Mouse (Mus musculus): Measurements from ENCODE around the gene Vangl2. TPM values are rescaled to one million over a fixed set of nuclear protein-coding genes. Genes with fewer than 3 reads are reported as not detected.
"Not testable (repeated sequence)": the region's sequence is repeated elsewhere in the genome, so short reads cannot be mapped to it uniquely, and the experiment has no call there.

The Vangl2 gene
- total RNA-seq, 1 experiment from 2014 or later, result 3.2 TPM

DNA sequence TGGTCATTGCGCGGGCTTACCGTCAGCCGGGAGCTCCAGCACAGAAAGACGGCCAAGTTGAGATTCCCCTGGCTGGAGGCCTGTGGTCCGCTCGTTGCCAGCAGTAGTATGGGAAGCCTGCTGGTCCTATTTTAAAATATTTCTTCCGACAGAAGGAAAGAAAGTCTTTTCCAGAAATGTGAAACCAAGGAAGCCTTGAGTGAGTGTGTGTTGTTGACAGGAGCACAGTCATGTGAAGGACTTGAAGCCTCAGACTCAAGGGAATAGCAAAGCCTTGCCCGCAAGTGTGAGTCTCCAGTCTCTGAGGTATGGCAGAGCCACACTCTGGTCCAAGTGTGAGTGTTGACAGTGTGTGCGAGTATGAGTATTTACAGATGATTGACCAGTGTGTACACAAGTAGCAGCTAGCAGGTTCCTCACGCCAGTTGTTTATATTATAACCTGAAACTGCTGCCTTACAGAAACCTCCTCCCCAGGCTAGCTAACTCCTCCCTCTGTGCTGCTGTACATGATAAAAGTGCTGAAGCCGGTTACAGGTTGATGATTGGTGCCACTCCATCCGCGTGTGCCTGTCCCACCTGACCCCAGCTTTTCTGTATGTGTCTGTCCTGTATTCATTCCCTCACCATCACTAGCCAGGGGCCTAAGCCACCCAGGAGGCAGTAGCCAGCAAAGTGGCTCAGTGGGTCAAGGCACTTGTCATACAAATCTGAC, 51.3 kb downstream of the Vangl2 start:
- no peak for ATAC-seq (replicated peaks; ENCODE audit: low read depth, poor library complexity, severe bottlenecking)

DNA sequence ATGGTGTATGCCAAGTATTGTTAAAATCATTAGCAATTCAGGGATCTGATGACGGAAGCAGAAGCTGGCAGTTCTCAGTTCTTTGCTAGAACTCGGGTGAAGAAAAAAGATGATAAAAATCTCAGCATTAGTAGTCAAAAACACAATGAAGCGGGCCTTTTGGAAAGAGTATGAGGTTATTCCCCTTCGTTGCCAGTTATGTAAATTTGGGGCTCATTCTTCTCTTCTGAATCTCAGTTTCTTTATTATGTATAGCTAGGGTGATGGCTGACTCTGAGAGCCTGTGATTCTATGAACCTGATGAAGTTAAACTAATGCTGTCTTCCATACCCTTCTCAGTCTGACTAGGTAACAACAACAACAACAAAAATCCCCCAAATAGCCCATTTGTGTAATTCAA, 52.4 kb downstream of the Vangl2 start:
- ATAC-seq (replicated peaks; ENCODE audit: low read depth, poor library complexity, severe bottlenecking), result no peak

DNA sequence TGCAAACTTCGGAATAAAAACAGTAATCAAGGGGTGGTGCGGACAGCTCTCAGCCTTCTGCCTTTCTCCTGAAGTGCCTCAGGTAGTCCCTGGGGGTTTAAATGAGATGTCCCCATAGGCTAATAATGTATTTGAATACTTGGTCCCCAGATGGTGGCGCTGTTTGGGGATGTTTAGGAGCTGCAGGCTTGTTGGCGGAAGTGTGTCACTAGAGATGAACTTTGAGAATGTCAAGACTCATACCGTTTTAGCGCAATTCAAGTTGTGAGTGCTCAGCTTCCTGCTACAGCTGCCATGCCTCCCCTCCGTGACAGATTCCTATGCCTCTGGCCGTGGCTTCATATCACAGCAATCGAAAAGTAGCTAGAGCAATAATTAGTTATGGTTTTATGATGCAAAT, 52.9 kb downstream of the Vangl2 start:
- ATAC-seq (replicated peaks; ENCODE audit: low read depth, poor library complexity, severe bottlenecking), result no peak

DNA sequence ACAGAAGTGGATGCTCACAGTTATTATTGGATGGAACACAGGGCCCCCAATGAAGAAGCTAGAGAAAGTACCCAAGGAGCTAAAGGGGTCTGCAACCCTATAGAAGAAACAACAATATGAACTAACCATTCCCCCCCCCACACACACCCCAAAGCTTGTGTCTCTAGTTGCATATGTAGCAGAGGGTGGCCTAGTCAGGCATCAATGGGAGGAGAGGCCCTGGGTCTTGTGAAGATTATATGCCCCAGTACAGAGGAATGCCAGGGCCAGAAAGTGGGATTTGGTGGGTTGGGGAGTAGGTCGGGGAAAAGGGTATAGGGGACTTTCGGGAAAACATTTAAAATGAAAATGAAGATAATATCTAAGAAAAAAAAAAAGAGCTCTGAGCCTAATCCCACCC, 53.9 kb downstream of the Vangl2 start:
- not testable (repeated sequence) for ATAC-seq (replicated peaks; ENCODE audit: low read depth, poor library complexity, severe bottlenecking)

DNA sequence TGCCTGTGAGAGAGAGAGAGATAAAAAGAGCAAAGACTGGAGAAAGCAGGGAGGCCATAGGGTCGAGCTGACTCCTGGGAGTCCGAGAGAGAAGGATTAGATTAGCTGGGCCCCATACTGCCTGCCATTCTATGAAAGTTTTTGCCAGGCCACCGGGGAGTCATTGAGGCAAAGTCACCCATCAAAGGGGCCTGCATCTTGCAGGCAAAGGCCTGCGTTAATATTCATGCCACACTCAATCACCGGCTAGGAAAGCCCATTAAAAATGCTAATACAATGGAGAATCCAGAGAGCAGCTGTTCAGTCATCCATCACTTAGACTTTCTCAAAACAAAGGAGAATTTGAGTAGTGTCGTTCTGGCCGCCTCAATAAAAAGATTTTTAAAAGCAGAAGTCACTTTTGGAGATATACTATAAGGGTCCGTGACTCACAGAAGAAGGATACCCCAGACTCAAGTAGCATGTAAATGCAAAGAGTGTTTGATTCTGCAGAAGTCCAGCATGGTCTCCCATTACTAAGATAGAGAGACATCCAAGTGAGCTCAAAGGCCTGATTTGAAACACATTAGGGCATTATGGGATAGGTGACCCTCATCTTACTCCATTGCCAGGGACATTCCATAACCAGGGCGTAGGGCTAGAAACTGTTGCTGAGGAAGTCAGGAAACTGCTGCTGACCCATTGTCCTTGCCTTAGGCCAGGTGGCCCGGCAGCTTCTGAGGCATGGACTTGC, 57.2 kb downstream of the Vangl2 start:
- ATAC-seq (replicated peaks; ENCODE audit: low read depth, poor library complexity, severe bottlenecking), result no peak

DNA sequence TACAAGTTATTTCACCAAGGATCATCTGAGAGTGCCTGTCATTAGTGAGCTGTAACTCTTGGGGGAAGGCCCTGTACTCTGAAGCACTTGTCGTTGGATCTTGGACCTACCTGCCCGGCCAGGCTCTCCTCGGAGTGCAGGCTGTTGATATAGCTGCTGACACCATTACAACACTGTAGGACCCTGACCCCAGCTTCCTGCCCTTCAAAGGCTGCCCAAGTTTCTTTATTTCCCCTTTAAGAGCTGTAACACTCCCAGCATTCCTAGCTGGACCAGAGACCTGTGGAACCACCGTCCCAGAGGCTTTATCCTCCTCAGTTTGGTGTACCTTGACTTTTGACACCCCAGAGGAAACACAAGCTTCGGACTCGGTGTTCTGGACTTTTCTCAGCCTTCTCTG, 59.0 kb downstream of the Vangl2 start:
- ATAC-seq (replicated peaks; ENCODE audit: low read depth, poor library complexity, severe bottlenecking), result no peak

DNA sequence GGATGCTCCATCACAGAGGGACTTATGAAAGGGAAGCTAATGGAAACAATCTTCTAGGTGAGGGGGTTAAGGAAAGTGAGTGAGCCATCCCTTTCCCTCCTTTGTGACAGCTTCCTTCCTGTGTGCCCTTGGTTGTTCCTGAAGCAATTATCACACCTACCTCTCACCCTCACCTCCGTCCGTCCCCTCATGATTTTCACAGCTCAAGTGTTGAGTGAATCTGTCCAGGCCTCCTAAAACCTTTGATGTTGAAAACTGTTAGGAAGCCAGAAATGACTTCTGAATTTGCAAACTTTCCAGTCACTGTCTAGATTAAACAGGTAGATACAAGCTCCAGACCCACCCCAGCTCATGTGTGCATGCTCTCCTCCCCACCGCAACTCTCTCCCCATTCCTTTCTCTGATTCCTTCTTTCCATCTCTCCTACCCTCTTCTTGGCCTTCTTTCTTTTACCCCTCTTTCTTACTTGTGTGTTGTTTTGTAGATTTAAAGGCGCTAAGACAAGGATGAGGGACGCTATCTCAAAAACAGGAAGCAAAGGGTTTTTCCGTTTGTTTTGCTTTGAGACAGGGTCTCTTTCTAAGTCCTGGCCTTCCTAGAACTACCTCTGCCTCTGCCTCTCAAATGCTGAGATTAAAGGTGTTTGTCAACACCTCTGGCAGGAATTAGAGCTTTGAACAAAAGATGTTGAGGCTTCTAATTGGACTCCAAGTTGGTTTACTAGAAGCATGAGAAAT, 62.0 kb downstream of the Vangl2 start:
- ATAC-seq (replicated peaks; ENCODE audit: low read depth, poor library complexity, severe bottlenecking), result no peak

DNA sequence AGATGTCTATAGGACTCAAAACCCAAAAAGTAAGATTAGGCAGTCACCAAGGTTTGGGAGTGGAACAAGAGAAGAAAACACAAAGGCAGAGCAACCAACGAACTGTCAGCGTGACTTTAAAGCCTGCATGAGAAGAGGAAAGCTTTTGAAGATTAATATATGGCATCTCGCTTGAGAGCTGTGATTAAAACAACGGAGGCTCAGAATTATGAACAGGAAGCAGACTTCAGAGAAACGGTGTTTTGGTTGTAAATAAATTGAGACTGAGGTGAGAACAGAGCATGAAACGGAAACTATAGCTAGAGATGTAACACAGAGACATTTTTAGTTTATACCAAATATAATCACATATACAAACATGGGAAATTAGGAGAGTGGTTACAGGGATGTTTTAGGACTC, 64.6 kb downstream of the Vangl2 start:
- ATAC-seq (replicated peaks; ENCODE audit: low read depth, poor library complexity, severe bottlenecking), result no peak

DNA sequence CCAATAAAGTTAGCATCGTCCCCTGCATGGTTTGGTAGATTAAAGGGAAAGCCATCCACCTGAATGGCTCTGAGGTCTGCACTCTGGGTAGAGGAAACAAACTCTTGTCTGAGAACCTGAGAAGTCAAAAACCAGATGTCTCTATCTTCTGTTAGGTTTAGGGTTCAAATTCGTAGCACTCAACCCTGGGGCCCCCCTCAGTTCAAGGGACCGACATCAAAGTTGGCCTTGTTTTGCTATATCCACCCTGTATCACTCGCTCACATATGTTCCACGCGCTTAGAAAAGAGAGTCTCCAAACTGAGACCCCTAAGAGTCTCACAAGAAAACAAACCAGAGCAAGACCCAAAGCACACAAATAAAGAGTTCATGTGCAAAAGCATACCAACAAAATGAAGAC, 66.5 kb downstream of the Vangl2 start:
- no peak for ATAC-seq (replicated peaks; ENCODE audit: low read depth, poor library complexity, severe bottlenecking)

DNA sequence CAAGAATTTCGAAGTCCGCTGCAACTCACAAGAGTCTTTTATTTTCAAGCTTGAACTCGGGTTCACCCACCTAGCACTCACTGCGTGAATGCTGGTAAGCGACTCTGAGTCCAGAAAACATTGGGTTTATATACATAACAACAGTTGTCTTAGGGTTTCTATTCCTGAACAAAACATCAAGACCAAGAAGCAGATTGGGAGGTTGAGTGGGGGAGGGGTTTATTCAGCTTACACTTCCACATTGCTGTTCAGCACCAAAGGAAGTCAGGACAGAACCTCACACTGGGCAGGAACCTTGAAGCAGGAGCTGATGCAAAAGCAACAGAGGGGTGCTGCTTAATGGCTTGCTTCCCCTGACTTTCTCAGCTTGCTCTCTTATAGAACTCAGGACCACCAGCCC, 67.5 kb downstream of the Vangl2 start:
- no peak for ATAC-seq (replicated peaks; ENCODE audit: low read depth, poor library complexity, severe bottlenecking)

DNA sequence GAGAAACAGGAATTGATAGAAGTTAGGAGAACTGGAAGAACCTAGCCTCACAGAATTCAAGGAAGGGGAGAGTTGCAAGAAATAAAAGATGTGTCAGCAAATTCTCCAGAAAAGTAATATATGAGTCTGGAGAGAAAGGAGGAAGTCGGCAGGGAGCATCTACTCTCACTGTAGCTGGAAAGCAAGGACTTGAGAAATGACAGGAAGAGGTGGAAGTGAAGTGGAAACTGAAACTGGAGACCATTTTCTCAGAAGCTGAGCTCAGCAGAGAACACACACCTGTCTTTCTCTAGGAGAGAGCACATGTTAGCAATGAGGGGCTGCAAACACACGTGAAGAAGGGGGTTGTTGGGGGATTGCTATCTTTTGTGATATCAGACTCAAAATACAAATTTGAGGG, 70.8 kb downstream of the Vangl2 start:
- ATAC-seq (replicated peaks; ENCODE audit: low read depth, poor library complexity, severe bottlenecking), result peak; percentile 73

DNA sequence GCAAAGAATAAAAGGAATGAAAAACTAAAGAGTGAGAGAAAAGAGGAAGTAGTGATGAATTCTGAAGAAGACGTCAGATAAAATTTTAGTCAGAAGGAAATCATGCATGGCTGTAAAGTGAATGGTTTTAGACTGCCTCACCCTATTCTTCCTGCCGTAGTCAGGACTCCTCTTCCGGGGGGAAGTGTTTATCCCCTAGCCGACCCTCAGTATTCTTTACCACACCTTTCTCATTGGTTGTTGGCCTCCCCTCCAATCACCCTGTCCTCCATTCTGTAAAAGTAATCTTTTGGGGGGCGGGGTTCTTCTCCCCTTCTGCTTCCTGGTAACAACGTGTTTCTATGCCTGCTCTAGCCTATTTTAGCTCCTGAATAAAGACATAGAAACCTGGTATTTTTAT, 73.2 kb downstream of the Vangl2 start:
- peak; percentile 52 for ATAC-seq (replicated peaks; ENCODE audit: low read depth, poor library complexity, severe bottlenecking)

Other genes with a start within 250 kb of the Vangl2 start
- 63.3 and 80.2 TPM in 2 replicates for gene Cd84, start 188.7 kb downstream of the Vangl2 start, total RNA-seq (2017)
- 1.8 and 2.6 TPM in 2 replicates for gene Gm10521, start 132.8 kb downstream of the Vangl2 start, total RNA-seq (2017)
- gene Slamf6, start 110.9 kb downstream of the Vangl2 start, total RNA-seq (2017), result 0.10 and 0.87 TPM in 2 replicates
- not detected in 2 replicates for gene Nhlh1, start 29.1 kb upstream of the Vangl2 start, total RNA-seq (2017)
- 137 and 144 TPM in 2 replicates for gene Copa, start 54.1 kb upstream of the Vangl2 start, total RNA-seq (2017)
- 24.3 and 25.1 TPM in 2 replicates for gene Ncstn, start 54.4 kb upstream of the Vangl2 start, total RNA-seq (2017)
- 37.1 and 42.2 TPM in 2 replicates for gene Pex19, start 98.3 kb upstream of the Vangl2 start, total RNA-seq (2017)
- 157 and 167 TPM in 2 replicates for gene Dcaf8, start 119.6 kb upstream of the Vangl2 start, total RNA-seq (2017)
- 5.8 and 10.1 TPM in 2 replicates for gene Pea15a, start 178.4 kb upstream of the Vangl2 start, total RNA-seq (2017)
- gene Casq1, start 191.4 kb upstream of the Vangl2 start, total RNA-seq (2017), result 0.23 TPM in 1 of 2 replicates, not detected in the other
- not detected in 2 replicates for gene Atp1a4, start 230.0 kb upstream of the Vangl2 start, total RNA-seq (2017)
- gene Igsf8, start 233.2 kb upstream of the Vangl2 start, total RNA-seq (2017), result 18.2 and 20.0 TPM in 2 replicates